Mouse (Mus musculus) cerebellum, adult (tissue): ENCODE results near the gene Invs.
"Not testable (repeated sequence)": the region's sequence is repeated elsewhere in the genome, so short reads cannot be mapped to it uniquely, and the experiment has no call there.

Experiments
- ATAC-seq: cut with Nextera tagmentation; 2 replicates; pipeline ENCODE4 v1.9.2; 2017; ENCODE audit warnings: mild to moderate bottlenecking, moderate library complexity, mixed read lengths; ENCODE audit not compliant: insufficient number of reproducible peaks, low FRiP score, low TSS enrichment

Invs gene

GRCm38 (mm10) chr4:48322095-48322494 lies 42.5 kb downstream of the Invs start:
- no peak for ATAC-seq

- ATAC-seq, result no peak
Measured at GRCm38 (mm10) chr4:48327192-48327591, 47.6 kb downstream of the Invs start.

DNA sequence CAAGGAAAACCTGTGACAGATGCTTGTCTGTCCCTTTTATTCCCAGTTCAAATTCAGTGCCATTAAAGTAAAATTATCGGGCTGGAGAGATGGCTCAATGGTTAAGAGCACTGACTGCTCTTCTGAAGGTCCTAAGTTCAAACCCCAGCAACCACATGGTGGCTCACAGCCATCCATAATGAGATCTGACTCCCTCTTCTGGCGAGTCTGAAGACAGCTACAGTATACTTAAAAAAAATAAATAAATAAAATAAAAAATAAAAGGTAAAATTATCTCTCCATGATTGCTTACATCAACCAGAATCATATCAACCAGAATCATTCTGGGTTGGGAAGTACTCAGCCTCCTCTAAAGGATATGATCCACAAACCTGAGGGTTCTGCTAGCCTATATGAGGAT lies 48.5 kb downstream of the Invs start:
- ATAC-seq, result no peak

DNA sequence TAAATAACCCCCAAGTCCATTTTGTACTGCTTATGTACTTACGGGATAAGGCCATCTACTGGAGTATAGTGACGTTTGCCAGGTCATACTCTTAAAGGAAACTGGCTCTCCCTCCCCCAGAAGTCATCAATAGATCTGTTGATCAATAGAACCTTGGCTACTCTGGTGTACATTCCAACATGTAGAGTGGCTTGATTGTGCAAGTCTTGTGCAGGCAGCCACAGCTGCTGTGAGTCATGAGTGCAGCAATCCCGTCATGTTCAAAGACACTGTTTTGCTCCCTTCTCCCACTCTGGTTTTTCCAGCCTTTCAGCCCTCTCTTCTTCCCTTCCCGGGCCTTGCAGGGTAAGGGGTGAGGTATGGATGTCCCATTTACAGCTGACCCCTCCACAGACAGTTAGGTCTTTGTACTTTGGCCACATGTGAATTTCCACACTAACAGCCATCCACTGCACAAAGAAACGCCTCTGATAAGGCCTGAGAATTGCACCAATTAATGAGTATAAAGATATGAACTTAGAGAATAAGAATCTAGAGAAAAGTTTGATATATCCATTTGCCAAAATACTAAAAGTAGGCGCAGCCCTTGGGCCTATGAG lies 53.0 kb downstream of the Invs start:
- ATAC-seq, result no peak

DNA sequence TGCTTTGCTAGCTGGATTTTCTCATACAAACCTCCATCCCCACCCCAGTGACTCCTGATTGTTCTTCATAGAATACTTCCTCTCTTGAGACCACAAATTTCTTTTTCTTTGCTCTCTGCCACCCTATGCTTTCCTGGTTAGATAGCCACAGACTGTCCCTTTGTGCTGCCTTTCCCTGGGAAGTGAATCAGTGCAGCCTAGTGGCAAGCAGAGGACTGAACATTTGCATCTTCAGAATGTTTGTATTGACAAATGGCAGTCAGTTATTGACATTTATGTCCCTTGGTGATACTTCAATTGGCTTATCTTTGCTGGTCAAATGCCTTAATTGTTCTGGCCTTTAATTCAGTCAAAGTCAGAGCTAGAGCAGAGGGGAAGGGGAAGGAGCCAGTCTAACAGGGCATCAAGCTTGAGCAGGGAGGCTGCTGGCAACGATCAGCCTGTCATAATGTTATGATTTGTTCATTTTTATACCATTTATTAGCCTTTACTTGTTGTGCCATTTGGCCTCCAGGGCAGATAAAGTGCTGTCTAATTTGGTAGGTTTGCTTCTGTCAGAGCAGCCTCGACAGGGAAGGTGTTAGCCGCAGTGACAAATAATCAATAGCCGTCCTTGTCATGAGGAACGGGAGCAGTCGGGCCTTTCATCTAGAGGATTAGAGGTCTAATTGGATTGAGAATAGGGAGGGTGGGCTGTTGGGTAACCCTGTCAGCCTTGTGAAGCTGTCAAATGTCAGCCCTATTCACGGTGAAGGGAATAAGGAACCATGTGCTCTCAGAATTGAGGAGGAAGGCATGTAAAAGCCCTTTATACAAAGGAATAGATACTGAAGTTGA lies 55.6 kb downstream of the Invs start:
- ATAC-seq, result no peak

GRCm38 (mm10) chr4:48342705-48343104 lies 63.1 kb downstream of the Invs start:
- ATAC-seq, result no peak

GRCm38 (mm10) chr4:48362367-48362766 lies 82.8 kb downstream of the Invs start:
- no peak for ATAC-seq

- ATAC-seq, result no peak
Measured at GRCm38 (mm10) chr4:48371037-48371436, 91.5 kb downstream of the Invs start.

GRCm38 (mm10) chr4:48380940-48381339 lies 101.4 kb downstream of the Invs start:
- peak; percentile 72 for ATAC-seq

GRCm38 (mm10) chr4:48382506-48382905 lies 102.9 kb downstream of the Invs start:
- ATAC-seq, result no peak

DNA sequence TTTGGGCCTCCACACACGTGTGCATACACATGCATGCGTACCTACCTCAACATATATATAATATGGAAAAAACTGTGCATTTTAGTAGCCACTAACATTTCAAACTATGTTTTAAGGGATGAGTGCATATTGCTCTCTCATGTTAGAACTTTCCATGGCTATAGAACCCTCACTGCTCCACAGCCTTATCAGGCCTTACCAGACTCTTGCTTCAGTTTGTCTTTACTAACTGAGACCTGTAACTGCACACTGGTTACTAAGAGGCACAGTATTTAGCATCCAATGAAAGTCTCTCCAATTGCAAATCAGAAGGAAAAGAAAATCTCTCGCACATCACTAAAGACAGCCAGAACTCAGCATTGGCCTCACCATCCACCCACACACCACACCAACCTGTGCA lies 117.4 kb downstream of the Invs start:
- ATAC-seq, result no peak

DNA sequence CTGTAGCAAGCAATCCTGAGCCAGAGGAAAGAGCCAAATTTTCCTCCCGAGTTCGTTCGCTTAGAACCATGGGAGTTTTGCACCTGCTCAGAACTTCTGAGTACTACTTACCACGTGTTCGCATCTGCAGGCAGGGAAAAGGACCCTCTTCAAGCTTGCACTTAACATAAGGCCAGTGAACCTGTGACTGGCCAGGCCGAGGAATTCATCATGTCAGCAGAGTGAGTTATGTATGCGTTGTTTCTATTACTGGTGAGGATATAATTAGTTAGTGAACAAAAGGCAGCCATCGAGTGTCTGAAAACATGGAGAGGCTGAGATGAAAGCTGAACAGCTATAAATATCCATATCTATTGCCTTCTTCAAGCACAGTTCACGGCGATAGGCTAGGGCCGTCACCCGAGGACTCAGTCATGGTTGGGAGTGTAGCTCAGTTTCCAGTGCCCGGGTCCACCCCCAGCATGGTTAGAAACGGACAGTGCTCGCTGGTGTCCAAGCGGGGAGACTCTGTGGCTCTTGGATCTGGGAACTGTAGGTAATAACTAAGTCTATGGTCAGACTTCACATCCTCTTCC lies 123.6 kb downstream of the Invs start:
- ATAC-seq, result no peak

- not testable (repeated sequence) for ATAC-seq
Measured at GRCm38 (mm10) chr4:48405724-48406491, 126.3 kb downstream of the Invs start.

DNA sequence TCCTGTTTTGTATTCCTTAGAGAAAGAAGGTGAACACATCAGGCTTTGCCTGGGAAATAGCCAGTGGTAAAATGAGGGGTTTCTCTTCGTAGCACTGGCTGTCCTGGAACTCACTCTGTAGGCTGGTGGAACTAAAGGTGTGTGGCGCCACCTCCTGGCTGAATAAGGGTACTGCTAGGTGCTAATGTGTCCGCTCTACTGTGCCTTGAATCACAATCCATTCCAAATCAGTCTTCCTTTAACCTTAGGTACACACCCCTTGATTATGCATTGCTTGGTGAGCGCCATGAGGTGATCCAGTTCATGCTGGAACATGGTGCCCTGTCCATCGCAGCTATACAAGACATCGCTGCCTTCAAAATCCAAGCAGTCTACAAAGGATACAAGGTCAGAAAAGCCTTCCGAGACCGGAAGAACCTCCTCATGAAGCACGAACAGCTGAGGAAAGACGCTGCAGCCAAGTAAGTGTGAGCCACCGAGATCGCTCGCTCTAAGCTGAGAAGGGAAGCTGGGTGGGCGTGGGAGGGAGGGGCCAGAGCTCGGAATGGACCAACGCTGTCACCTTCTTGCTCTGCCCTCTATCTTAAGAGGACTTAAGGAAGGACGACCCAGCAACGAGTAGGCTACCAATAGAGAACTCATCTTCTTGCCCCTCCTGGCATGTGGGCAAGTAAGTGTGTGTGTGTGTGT lies 127.9 kb downstream of the Invs start:
- ATAC-seq, result no peak; the same call in 1 of the 2 replicates

- no peak for ATAC-seq
Measured at GRCm38 (mm10) chr4:48413473-48413872, 133.9 kb downstream of the Invs start.

DNA sequence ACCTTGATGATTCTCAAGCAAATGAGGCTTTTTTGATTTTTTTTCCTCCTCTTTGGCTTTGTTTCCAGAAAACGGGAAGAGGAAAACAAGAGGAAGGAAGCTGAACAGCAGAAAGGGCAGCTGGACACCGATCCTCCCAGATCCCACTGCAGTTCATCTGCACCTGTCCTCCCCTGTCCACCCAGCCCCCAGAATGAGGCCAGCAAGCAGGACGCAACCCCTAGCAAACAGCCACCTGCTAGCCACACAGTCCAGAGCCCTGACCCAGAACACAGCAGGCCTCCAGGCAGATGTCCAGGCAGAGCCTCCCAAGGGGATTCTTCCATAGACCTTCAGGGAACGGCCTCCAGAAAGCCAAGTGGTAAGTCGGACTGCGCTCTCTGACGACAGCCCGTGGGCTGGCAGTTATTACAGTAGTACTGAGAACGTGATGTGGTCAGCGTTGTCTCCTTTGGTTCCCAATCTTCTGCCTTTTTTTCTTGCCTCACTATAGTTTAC lies 136.3 kb downstream of the Invs start:
- 0 out of 2 replicates have a peak, but pooled peaks have one; percentile 32 for ATAC-seq

DNA sequence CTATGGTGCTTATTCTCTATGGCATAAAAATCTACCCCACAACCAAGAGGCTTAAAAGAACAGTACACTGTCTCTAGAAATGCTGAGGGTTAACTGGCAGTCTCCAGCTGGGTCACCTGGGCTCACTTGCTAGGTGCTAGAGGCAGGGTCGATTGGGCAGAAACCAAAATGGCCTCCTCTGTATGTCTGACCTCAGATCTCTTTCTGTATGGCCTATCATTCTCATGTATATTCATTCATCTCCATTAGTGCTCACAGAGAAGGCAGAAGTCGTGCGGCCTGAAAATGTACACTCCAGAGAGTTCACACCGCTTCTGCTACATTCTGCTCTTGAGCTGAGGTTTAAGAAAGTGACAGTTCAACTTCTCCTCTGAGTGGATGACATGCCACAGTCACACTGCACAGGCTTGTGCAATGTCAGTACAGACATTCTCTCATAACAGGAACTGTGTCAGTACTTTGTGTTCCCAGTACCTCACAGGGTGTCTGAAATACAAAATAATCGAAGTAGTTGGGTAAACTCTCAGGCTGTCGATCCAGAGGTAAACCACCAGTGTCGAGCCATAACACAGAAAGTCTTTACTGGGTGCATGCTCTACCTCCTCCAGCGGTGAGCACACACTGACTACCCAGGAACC lies 139.4 kb downstream of the Invs start:
- no peak for ATAC-seq

- ATAC-seq, result no peak
Measured at GRCm38 (mm10) chr4:48422633-48423032, 143.1 kb downstream of the Invs start.

DNA sequence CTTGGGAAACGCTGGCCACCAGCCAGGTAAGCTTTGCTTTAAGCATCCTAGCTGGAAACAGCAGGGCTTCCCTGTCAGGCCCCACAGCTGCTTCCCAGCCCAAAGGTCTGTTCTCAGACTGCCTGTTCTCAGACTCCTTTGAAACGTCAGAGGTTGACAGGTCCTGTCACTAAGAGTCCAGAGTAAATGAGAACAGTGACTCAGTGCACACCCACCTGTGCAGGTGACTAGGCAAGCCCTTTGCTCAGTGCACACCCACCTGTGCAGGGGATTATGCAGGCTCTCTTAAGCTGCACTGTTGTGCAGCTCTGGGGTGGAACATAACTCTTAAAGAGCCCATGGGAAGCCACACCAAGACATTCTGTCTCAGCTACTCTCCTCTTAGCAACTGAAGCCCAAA lies 144.2 kb downstream of the Invs start:
- ATAC-seq, result no peak

- ATAC-seq, result no peak
Measured at GRCm38 (mm10) chr4:48427413-48427812, 147.9 kb downstream of the Invs start.
